Mouse (Mus musculus) G1E (cell line): ENCODE measurements around the gene Erc1.

Source experiments
- CTCF ChIP-seq: IDR thresholded peaks from 2 replicates; pipeline ENCODE4 v1.5.1; 2012; ENCODE audit warnings: low read depth, low read length, inconsistent platforms, mixed read lengths
- GATA1 ChIP-seq: IDR thresholded peaks from 2 replicates; pipeline ENCODE4 v1.6.1; 2012; ENCODE audit warnings: borderline replicate concordance, low read length, inconsistent platforms, mixed read lengths
- GATA2 ChIP-seq: IDR thresholded peaks from 2 replicates; pipeline ENCODE4 v1.6.1; 2012; ENCODE audit warnings: low read depth, low read length, inconsistent platforms, borderline replicate concordance
- POLR2AphosphoS5 ChIP-seq: IDR thresholded peaks from 2 replicates; pipeline ENCODE4 v1.6.1; 2012; ENCODE audit warnings: low read depth, low read length, inconsistent platforms; ENCODE audit not compliant: insufficient replicate concordance
- TAL1 ChIP-seq: conservative IDR thresholded peaks from 2 replicates; pipeline ENCODE4 v1.6.1; 2012; ENCODE audit warnings: low read depth, low read length, inconsistent platforms, mixed read lengths

DNA sequence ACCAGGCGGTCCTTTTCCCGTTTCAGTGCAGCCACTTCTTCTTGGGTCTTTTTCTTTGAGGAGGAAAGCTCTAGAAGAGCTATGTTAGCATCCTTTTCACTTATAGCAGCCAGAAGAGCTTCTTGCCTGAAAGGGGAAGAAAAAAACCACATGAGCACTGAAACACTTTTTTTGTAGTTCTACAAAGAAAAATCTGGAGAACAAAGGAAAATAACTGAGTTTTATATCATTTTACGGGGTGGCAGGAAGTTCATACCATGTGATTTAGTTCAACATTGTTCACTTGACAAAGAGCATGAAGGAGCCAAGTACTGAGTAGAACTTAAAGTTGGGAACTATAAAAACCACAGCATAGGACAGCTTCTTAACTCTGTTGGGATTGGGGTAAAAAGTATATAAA, 217.3 kb downstream of the Erc1 start:
- TF ChIP-seq CTCF: no peak
- TF ChIP-seq POLR2AphosphoS5: no peak
- TF ChIP-seq GATA1: no peak
- no peak for TF ChIP-seq TAL1
- no peak for TF ChIP-seq GATA2
